Mouse (Mus musculus) embryo, embryonic 10 days (tissue): Measurements from ENCODE around the gene Rere.
"Not testable (repeated sequence)": the region's sequence is repeated elsewhere in the genome, so short reads cannot be mapped to it uniquely, and the experiment has no call there.

ENCODE experiments used
- DNase-seq: peaks from one replicate; pipeline ENCODE4 v3.0.0-alpha.2; 2015; ENCODE audit warnings: low spot score

Rere gene

DNA sequence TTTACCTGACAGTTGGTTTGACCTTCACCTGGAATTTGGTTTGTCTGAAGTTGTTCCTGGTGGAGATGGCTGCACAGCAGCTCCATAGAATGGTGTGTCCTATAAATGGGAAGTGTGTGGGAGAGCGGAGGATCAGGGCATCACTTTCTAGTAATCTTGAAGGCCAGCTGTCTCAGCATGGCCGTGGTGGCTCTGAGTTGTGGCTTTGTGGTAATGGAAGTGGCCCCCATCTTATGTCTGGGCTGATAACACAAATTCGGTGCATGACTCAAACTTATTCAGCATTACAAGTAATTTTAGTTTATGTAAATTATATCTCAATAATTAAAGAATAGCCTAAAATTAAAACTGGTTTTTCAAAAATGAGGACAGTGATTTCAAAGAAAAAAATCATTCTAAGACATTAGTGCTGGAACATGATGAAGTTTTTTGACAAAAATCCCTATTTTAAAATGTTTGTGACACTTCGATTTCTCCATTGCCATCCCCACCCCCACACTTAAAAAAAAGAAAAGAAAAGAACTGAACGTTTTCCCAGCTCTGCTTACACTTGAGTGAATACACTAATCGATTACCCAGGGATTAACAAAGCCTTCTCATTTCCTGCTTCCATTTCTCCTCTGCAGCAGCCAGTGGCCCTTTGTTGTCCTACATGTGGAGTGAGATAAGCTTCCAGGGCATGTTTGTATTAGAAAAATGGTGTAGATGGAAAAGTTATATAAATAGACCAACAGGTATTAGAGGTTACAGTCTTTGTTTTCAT lies 180.2 kb downstream of the Rere start:
- DNase-seq, result peak; percentile 68

DNA sequence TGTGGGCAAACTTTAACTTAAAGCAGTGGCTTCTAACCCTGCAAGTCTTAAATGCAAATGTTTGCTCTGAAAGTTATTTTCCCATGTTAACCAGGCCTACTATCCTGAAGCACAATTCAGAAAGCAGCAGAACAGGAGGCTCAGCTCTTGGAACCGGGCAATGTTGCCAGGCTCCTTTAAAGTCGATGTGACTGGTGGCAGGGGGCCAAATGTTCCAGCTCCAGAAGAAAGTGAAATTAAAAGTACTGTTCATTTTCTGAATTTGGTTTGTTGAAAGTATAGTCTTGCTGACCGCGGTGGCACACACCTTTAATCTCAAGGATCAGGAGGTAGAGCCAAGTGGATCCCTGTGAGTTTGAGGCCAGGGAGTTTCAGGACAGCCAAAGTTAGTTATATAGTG lies 180.9 kb downstream of the Rere start:
- no peak for DNase-seq

DNA sequence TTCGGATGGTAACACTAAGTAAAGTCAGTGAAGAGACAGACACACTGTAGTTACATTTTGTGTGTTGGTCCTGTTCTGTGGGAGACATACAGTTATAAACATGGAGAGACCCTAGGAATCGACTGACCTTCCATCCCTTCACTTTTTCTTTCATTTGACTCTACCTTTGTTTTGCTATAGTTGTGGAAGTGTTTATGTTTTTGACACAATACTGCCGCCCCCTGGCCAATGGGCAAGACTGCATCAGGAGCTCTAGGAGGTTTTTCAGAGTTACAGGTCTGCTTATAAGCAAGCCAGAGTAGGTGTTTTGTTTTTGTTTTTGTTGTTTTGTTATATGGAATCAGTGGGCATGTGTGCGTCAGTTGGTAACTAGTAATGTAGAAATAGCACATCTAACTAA lies 184.3 kb downstream of the Rere start:
- peak; percentile 74 for DNase-seq

DNA sequence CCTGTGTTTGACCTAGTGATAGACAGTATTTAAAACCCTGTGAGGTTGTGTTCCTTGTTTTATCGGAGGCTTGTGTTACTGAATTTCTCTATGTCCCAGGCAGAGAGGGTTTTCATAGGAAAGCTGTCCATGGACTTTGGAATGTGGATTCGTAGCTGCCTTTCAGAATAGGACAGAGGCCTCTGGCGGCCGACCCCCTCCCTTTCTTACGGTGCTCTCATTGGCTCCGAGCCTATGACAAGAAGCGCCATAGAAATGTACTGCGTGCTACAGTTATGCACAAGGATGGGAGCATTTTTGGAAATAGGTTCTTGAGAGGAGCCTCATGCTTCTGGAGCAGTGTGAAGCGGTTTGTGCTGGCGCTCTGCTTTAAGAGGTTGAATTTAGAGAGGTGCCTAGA lies 187.8 kb downstream of the Rere start:
- DNase-seq, result no peak

DNA sequence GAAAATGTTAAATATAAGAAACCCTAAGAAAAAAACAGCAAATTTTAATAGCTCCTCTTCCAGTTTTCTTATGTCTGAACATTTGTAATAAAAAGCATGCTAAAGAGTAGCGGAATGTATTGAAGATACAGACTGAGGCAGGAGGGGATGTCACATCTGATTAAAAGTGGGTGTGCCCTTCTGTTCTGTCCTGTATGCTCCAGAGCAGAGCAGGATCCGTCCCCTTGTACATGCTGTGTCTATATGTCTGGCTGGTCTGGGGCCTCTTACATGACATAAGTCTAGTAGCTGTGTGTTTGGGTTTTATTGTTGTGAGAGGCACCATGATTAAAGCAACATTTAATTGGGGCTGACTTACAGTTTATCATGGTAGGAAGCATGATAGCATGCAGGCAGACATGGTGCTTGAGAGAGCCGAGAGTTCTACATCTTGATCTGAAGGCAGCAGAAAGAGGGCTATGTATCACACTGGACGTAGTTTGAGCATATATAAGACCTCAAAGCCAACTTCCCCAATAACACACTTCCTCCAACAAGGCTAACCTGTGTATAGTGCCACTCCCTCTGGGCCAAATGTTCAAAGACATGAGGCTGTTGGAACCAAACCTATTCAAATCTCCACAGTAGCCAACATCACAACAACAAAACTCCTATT lies 189.4 kb downstream of the Rere start:
- DNase-seq, result no peak

DNA sequence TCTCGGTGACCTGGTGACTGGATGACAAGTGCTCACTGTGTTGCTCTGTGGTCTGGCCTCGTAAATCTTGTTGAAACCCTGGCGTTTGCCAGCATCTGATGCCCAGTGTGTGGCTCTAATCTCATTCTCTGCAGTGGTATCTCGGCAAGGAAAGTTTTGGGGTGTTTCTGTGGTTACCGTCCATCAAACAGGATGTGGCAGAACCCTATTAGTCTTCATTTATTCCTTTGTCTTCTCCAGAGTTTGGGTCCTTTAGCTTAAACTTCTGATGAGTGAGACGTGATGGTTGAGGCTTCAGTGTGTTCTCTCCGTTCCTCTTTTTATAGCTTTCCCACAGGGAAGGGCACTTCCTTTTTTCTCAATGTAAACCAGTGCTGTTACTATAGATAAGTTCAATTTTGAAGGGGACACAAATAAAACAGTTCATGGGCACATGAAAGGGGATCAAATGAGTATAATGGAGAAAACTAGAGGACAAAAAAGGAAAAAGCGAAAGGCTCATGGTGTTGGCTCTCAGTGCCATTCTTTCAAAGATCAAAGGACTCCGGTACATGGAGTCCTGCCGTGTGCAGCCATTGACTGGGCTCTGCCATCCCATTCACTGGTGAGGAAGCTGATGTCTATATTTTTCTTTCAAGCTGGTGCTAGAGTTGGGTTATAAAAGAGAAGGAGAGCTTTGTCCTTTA lies 191.4 kb downstream of the Rere start:
- peak; percentile 48 for DNase-seq

DNA sequence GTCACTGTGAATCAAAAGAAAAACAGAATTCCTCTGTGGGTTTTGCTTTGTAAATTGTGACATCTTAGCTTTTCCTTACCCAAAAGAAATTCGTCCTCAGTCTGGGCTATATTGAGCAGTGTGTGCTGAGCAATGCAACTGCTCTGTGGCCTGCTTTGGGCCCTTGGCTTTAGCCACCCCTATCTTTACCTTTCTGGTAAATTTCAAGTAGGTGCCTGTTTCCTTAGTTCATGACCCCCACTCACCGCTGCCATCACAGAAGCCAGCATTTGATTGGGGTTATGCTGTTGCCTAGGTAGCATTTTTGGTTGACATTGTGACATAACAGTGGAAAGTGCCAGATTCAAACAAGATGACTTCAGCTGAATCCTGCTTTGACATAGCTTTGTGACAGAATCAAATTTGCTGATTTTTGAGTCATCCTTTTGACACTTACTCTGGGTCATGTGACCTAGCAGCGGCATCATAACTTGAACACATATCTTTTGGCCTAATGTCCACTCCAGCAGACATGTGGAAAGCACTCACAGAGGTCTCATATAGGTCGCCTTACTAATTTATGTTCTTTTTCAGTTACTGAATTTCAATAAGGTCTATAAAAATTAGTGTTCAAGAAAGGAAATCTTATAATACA lies 192.1 kb downstream of the Rere start:
- DNase-seq, result no peak

DNA sequence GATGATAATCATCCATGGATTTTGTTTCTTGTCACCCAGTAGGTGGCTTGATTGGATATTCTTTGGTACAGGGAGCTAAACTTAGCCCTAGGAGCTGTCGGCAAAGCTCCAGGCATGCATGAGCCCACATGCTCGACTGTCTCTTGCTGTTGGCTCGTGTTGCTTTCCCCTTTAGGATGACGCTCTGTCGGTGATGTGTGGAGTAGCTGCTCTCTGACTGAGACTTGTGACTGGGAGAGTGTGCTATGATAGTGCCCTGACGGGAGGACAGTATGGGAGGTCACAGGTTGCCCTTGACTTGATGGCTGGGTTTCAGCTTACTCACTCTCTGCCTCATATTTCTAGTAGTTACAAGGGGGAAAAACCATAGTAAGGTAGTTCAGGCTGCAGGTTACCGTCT lies 192.6 kb downstream of the Rere start:
- DNase-seq, result no peak

DNA sequence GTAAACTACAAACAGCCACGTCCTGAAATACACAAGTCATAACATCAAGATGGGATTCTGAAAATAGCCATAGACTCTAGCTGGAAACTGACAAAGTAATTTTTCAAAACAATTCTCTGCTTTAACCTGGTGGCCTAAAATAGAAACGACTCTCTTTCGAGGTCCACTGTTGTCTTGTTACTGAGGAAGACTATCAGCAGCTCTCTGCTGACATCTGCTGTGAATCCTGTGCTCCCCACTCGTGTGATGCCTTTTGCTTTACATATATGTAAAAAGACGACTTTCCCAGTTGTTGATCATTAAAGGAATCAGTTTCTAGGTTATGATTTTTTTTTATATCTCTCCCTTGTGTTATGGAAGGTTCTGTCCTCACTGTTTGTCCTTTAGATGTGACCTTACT lies 194.8 kb downstream of the Rere start:
- DNase-seq, result no peak

DNA sequence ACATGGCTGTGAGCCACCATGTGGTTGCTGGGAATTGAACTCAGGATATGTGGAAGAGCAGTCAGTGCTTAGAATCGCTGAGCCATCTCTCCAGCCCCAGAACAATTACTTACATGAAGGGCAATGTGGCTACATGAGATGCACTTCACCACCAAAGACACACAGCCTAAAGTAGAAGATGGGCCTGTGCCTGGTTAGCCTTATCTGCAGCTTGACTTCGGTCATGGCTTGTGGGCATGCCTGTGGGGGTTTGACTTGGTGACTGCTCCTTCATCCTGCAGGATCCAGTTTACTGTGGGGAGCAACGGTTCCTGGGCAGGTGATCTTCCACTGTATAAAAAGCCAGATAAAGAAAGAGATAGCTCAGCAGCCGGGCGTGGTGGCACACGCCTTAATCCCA lies 196.6 kb downstream of the Rere start:
- DNase-seq, result no peak

DNA sequence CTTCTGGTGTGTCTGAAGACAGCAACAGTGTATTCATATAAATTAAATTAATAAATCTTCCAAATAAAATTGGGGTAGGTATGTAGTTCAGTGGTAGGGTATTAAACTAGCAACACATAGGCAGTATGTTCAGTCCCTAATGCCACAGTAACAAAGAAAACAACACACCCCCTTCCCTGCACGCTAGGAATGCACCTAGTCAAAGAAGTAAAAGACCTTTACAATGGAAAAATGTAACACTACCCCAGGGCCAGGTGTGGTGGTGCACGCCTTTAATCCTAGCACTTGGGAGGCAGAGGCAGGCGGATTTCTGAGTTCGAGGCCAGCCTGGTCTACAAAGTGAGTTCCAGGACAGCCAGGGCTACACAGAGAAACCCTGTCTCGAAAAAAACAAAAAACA lies 201.6 kb downstream of the Rere start:
- DNase-seq, result not testable (repeated sequence)

DNA sequence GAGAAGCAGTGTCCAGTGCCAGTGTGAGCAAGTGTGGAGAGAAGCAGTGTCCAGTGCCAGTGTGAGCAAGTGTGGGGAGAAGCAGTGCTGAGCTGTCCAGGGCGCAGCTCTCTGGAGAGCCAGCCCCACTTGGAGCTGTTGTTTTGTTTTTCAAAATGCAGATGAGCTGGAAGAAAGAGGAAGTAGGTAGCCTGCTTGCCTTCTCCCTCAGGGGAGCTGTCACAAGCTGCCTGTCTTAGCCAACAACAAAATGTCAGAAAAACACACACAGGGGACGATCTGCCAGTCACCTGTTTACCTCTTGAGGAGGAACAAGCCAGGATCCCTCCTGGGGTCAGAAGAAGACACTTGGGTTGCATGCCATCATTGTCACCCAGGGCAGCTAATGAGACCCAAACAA lies 204.7 kb downstream of the Rere start:
- DNase-seq, result no peak

DNA sequence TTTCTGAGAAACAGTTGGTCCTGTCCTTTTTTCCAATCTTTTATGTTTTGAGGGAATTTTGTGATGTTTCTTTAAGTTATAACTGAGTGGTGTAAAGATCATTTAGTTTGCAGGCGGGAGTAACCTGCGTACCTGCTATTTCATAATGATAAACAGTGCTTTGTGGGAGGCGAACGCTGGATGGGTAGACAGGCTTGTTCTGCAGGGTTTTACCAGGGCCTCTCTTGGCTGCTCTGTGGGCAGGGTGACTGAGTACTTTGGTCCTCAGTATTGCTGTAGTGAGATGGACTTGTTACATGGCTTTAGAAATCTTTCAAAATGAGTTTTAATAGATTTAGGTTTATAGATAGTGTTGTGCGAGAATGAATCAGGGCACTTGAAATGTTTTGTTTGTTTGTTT lies 205.7 kb downstream of the Rere start:
- no peak for DNase-seq

DNA sequence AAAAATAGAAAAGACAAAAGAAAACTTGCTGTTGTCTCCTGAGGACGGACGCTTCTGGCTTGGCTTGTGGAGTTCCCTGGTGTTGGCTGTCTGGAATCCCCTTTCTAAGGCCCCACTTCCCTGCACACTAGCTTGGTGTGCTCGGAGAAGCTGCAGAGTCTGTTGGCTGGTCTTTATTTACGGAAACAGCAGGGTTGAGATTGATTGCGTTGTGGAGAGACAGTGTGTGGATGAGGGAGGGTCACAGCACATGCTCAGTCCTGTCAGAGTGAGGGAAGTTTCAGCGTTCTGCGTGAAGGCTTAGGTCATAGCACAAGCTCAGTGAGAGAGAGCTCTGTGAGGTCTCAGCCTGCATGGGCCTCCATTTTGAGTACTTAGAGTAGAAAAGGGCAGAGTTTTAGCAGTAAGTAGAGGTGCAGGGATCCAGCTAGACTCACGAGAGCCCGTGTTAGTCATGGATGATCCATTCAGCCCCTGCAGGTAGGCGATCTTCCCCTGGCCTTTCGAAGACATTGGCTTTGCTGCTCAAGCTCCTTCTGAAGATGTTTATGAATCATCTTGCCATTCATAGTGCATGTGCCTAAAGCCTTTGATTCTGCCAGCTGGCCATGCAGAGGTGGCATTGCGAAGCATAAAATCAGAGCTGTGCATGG lies 206.8 kb downstream of the Rere start:
- DNase-seq, result peak; percentile 84

DNA sequence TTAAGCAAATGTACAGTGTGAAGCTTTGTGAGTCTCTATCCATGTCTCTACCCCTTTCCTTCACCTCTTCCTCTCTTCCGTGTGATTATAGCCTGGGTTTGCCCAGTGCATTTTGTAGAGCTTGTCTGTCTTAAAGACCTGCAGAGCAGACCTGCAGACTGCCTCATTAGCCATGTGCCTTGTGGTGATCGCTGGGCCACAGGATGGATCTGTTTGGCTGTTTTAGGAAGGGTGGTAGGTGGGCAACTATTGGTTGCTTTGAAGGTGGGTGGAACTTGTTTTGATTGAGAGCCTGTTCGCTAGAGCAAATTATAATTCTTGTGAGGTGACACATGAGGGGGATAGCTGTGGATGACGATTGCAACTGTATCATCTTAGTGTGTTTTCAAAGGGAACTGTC lies 207.3 kb downstream of the Rere start:
- DNase-seq, result no peak

DNA sequence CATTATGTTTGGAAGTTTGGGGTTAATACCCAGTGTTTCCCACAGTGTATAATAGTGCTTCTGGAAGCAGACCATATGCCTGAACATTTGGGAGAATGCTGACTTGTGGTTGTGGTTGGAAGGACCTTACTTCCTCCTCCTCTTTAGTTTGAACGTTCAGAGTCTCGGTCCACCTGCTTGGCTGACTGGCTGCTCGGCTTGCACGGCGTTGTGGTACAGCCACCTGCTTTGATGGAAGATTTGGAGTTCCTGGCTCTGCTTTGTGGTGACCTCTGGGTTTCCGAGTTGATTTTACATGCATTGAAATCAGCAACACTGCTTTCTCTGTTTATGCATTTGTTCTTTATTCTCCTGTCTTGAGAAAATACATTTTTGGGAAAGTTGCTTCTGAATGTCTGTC lies 208.6 kb downstream of the Rere start:
- DNase-seq, result no peak

DNA sequence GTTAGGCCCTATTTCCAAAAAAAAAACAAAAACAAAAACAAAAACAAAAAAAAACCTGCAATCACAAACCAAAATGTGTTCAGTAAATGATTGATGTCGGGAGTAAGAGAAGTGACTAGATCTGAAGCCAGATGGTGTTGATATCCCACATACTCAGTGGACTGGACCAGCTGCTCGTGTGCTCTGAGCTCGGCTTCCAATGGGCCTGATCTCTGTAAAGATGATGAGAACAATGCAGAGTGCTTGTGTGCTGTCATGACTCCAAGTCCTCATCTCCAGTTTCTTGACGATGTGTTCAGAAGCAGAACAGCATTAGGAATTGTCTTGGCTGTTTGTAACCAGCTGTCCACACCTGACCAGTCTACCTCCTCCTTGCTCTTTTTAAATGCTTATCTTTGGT lies 210.3 kb downstream of the Rere start:
- no peak for DNase-seq

DNA sequence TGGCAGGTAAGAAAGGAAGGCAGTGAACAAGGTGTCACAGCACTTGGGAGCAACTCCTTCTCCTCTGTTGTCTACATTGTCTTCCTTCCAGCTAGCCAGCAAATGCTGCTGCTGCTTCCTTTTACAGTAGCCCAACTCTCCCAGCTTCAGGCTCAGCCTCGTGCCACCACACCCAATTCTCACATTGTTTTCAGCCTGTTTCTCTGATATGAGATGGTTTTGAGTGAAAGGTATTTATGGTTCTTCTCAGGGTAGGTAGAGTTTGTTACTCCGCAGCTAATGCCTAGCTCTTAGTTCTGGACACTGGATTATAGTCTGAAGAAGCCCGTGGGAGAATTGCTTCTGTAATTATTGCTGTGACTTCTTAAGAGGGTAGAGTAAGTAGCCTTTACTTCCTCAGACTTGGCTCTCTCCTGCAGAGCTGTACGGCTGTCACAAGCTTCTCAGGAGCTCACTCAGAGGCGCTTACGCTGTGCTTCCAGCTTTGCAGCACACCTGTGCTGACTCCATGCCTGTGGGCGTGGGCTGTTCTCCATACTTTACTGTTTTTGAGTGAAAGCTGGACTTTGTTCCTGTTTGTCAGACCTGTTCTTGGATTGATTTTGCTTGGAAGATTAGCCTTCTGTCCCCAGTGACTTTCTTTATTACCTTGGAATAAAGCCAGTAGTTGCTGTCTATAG lies 212.0 kb downstream of the Rere start:
- DNase-seq, result no peak

DNA sequence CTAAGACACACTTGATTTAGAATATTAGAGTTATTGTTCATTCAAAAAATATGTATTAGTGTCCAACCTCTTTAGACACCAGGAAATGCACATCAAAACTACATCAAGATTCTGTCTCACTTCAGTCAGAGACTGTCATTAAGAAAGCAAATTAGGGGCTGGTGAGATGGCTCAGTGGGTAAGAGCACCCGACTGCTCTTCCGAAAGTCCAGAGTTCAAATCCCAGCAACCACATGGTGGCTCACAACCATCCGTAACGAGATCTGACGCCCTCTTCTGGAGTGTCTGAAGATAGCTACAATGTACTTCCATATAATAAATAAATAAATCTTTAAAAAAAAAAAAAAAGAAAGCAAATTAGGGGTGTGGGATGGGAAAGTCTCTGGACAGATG lies 212.5 kb downstream of the Rere start:
- DNase-seq, result not testable (repeated sequence)

DNA sequence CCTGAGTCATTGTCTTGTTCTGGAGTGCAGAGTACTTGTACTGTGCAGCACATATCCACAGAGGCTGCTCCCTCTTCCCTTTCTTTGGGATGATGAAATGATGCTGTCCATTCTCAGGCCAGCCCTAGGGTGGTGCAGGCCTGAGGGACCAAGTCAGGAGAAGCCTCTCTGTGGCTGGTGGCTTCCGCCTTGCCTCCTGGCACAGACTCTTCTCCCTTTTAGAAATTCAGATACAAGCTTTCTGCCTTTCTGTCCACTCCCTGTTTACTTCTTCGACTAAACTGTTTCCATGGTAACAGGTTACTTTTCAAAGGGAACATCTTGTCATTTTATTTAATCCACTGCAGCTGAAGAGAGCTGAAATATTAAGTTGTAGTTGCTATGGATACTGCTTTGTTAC lies 214.1 kb downstream of the Rere start:
- DNase-seq, result no peak

DNA sequence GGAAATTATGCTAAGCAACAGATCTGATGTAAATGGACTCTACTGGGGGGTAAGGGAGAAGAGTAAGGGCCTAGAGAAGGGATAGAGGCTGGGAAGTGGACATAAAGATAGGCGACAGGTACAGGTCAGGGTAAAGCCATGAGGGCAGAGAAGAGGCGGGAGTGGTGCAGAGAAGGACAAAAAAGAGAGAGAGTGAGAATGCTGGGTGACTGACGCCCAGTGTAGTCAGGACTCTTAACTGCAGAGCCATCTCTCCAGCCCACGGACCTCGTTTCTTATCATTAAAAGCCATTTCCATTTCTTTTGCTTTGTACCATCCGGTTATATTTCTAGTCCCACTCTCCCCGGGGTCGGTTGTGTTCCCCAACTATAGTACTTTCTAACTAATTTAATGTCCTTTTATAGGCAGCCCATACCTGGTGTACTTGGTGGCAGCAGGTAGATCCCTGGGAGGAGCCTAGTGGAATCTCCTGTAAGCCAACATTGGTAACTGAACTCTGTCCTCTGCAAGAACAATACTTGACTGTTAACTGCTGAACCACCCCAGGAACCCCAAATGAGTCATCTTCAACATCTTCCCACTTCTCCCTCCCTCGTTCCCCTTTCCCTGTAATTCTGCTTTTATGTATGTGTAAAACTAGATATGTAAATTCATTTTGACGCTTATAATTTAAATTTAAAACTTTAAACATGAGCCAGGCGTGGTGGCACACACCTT lies 223.0 kb downstream of the Rere start:
- DNase-seq, result no peak
